Mouse (Mus musculus): ENCODE measurements around the gene Gm49416. TPM values are rescaled to one million over a fixed set of nuclear protein-coding genes. Genes with fewer than 3 reads are reported as not detected.

Gene Gm49416
- polyA plus RNA-seq, 1 experiment from 2014 or later = 10.5 TPM

Small RNAs within 50 kb of the gene (microRNA-seq; reads per million reads assigned to microRNA genes)
- gene Mir5136 = not detected

Other genes starting within 250 kb of the Gm49416 start
- gene Chrm1, start 225.1 kb upstream of the Gm49416 start, polyA plus RNA-seq (2021; fragmentation: Nextera tagmentation) = 58.8 and 86.9 TPM in 2 replicates
- gene Slc3a2, start 165.6 kb upstream of the Gm49416 start, polyA plus RNA-seq (2021; fragmentation: Nextera tagmentation) = 194 and 203 TPM in 2 replicates
- 60.1 and 61.7 TPM in 2 replicates for gene Wdr74, start 153.1 kb upstream of the Gm49416 start, polyA plus RNA-seq (2021; fragmentation: Nextera tagmentation)
- 0.38 TPM in 1 of 2 replicates, not detected in the other for gene 1700092M07Rik, start 148.2 kb upstream of the Gm49416 start, polyA plus RNA-seq (2021; fragmentation: Nextera tagmentation)
- 27.4 and 27.8 TPM in 2 replicates for gene Stx5a, start 147.5 kb upstream of the Gm49416 start, polyA plus RNA-seq (2021; fragmentation: Nextera tagmentation)
- 29.6 and 30.3 TPM in 2 replicates for gene Nxf1, start 131.9 kb upstream of the Gm49416 start, polyA plus RNA-seq (2021; fragmentation: Nextera tagmentation)
- 260 and 276 TPM in 2 replicates for gene Tmem223, start 117.9 kb upstream of the Gm49416 start, polyA plus RNA-seq (2021; fragmentation: Nextera tagmentation)
- 34.5 and 40.0 TPM in 2 replicates for gene Tmem179b, start 114.5 kb upstream of the Gm49416 start, polyA plus RNA-seq (2021; fragmentation: Nextera tagmentation)
- 14.4 and 16.9 TPM in 2 replicates for gene Taf6l, start 102.5 kb upstream of the Gm49416 start, polyA plus RNA-seq (2021; fragmentation: Nextera tagmentation)
- 237 and 259 TPM in 2 replicates for gene Polr2g, start 90.3 kb upstream of the Gm49416 start, polyA plus RNA-seq (2021; fragmentation: Nextera tagmentation)
- gene Zbtb3, start 86.4 kb upstream of the Gm49416 start, polyA plus RNA-seq (2021; fragmentation: Nextera tagmentation) = 1.8 and 2.2 TPM in 2 replicates
- gene Ttc9c, start 69.6 kb upstream of the Gm49416 start, polyA plus RNA-seq (2021; fragmentation: Nextera tagmentation) = 16.3 and 23.9 TPM in 2 replicates
- gene Hnrnpul2, start 68.9 kb upstream of the Gm49416 start, polyA plus RNA-seq (2021; fragmentation: Nextera tagmentation) = 6.1 and 6.8 TPM in 2 replicates
- not detected in 2 replicates for gene AC129217.1, start 59.2 kb upstream of the Gm49416 start, polyA plus RNA-seq (2021; fragmentation: Nextera tagmentation)
- gene Bscl2, start 51.5 kb upstream of the Gm49416 start, polyA plus RNA-seq (2021; fragmentation: Nextera tagmentation) = 90.2 and 97.4 TPM in 2 replicates
- 238 and 326 TPM in 2 replicates for gene Gng3, start 49.7 kb upstream of the Gm49416 start, polyA plus RNA-seq (2021; fragmentation: Nextera tagmentation)
- gene Lrrn4cl, start 38.2 kb upstream of the Gm49416 start, polyA plus RNA-seq (2021; fragmentation: Nextera tagmentation) = 0.16 and 0.25 TPM in 2 replicates
- 153 and 176 TPM in 2 replicates for gene Ubxn1, start 17.4 kb upstream of the Gm49416 start, polyA plus RNA-seq (2021; fragmentation: Nextera tagmentation)
- gene Uqcc3, start 8.0 kb upstream of the Gm49416 start, polyA plus RNA-seq (2021; fragmentation: Nextera tagmentation) = 71.6 and 77.0 TPM in 2 replicates
- gene Lbhd1, start 5.2 kb upstream of the Gm49416 start, polyA plus RNA-seq (2021; fragmentation: Nextera tagmentation) = 3.7 and 5.7 TPM in 2 replicates
- not detected in 2 replicates for gene Gm49403, start 5.0 kb upstream of the Gm49416 start, polyA plus RNA-seq (2021; fragmentation: Nextera tagmentation)
- 77.9 and 90.8 TPM in 2 replicates for gene 1810009A15Rik, start 73 bp upstream of the Gm49416 start, polyA plus RNA-seq (2021; fragmentation: Nextera tagmentation)
- 6.6 and 8.1 TPM in 2 replicates for gene Ints5, start 4.1 kb downstream of the Gm49416 start, polyA plus RNA-seq (2021; fragmentation: Nextera tagmentation)
- 20.4 and 22.5 TPM in 2 replicates for gene Ganab, start 9.1 kb downstream of the Gm49416 start, polyA plus RNA-seq (2021; fragmentation: Nextera tagmentation)
- 45.2 and 47.5 TPM in 2 replicates for gene B3gat3, start 31.4 kb downstream of the Gm49416 start, polyA plus RNA-seq (2021; fragmentation: Nextera tagmentation)
- 5.4 and 6.3 TPM in 2 replicates for gene Rom1, start 40.4 kb downstream of the Gm49416 start, polyA plus RNA-seq (2021; fragmentation: Nextera tagmentation)
- gene Eml3, start 40.6 kb downstream of the Gm49416 start, polyA plus RNA-seq (2021; fragmentation: Nextera tagmentation) = 3.5 and 4.0 TPM in 2 replicates
- 22.3 and 23.3 TPM in 2 replicates for gene Mta2, start 52.9 kb downstream of the Gm49416 start, polyA plus RNA-seq (2021; fragmentation: Nextera tagmentation)
- gene Tut1, start 64.9 kb downstream of the Gm49416 start, polyA plus RNA-seq (2021; fragmentation: Nextera tagmentation) = 10.4 and 11.1 TPM in 2 replicates
- 400 and 450 TPM in 2 replicates for gene Eef1g, start 78.1 kb downstream of the Gm49416 start, polyA plus RNA-seq (2021; fragmentation: Nextera tagmentation)
- gene Ahnak, start 100.4 kb downstream of the Gm49416 start, polyA plus RNA-seq (2021; fragmentation: Nextera tagmentation) = 5.6 and 7.2 TPM in 2 replicates
- not detected in 2 replicates for gene Scgb1a1, start 199.0 kb downstream of the Gm49416 start, polyA plus RNA-seq (2021; fragmentation: Nextera tagmentation)
- 81.0 and 108 TPM in 2 replicates for gene Asrgl1, start 246.7 kb downstream of the Gm49416 start, polyA plus RNA-seq (2021; fragmentation: Nextera tagmentation)